Mouse (Mus musculus) hindbrain, embryonic 12.5 days (tissue): ENCODE data around the gene Camta1. TPM values are rescaled to one million over a fixed set of nuclear protein-coding genes. Genes with fewer than 3 reads are reported as not detected.

ENCODE experiments used
- ATAC-seq: fragments of 200-750 bp; cut with Nextera tagmentation; 2 replicates; pipeline ENCODE4 v1.8.0; 2017; ENCODE audit warnings: moderate TSS enrichment; ENCODE audit not compliant: low FRiP score
- H3K27ac ChIP-seq: fragments of 300-500 bp; sonication (generic); 2 replicates; pipeline ENCODE4 v1.5.1; 2016; ENCODE audit warnings: mild to moderate bottlenecking
- H3K27me3 ChIP-seq: fragments of 300-500 bp; sonication (generic); 2 replicates; pipeline ENCODE4 v1.6.1; 2016; ENCODE audit warnings: mild to moderate bottlenecking
- H3K36me3 ChIP-seq: fragments of 300-500 bp; sonication (generic); 2 replicates; pipeline ENCODE4 v1.6.1; 2016; ENCODE audit warnings: mild to moderate bottlenecking
- H3K4me1 ChIP-seq: fragments of 300-500 bp; sonication (generic); 2 replicates; pipeline ENCODE4 v1.6.1; 2016
- H3K4me2 ChIP-seq: fragments of 300-500 bp; sonication (generic); replicated peaks from 2 replicates; pipeline ENCODE4 v1.6.1; 2016; ENCODE audit warnings: mild to moderate bottlenecking
- H3K4me3 ChIP-seq: fragments of 300-500 bp; sonication (generic); 2 replicates; pipeline ENCODE4 v1.5.1; 2016; ENCODE audit warnings: mild to moderate bottlenecking
- H3K9ac ChIP-seq: fragments of 300-500 bp; sonication (generic); 2 replicates; pipeline ENCODE4 v1.6.1; 2016; ENCODE audit warnings: mild to moderate bottlenecking, moderate library complexity
- H3K9me3 ChIP-seq: fragments of 300-500 bp; sonication (generic); replicated peaks from 2 replicates; pipeline ENCODE4 v1.6.1; 2016; ENCODE audit warnings: mild to moderate bottlenecking
- WGBS: fragments of 180-500 bp; shearing (Covaris S2); methylation state at CpG from one replicate; pipeline ENCODE4 v1.1.7; 2016; 5-methylcytosine and 5-hydroxymethylcytosine counted together
- polyA plus RNA-seq: library from polyadenylated mRNA; unstranded; fragments of >200 nt; fragmentation: Nextera tagmentation; extraction: Ambion mirVana; gene quantifications from 2 replicates; pipeline ENCODE4 v1.2.1, GENCODE M21; 2016

Gene Camta1
- polyA plus RNA-seq, 1 experiment from 2014 or later, result 136 TPM

DNA sequence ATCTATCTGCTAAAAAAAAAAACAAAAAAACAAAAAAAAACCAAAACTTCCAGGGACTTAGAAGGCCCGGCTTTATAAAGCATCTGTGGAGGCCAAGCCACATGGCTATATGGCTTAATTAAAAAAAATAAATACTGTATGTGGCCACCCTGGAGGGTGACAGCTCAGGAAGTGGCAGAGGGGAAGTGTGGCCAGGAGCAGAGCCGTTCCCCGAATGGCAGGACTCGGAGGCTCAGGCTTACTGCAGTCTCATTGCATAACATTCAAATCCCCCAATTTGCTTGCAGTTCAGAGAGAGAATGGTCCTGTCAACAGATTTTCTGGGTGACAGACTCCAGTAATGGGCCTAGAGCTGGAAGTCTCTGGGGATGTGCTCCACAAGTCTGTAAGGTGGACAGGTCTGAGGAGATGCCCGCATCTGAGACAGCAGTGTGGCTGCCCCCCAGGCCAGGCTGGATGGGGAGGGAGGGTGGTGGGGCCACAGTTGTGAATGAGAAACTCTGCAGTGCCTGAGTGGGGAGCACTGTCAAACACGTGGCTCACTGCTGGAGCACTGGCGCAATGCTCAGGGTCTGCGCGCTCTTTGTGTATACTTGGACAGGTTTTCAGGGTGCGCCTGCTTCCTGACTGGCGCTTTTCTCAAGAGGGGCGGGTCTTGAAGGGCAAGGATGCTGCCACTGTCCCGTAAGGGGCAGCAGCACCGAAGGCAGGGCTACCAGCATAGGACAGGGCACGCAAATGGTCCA lies 140.8 kb downstream of the Camta1 start:
- H3K27me3 ChIP-seq, result 0 out of 2 replicates have a peak, but pooled peaks cover 3% of the 10 kb centered on the region
- H3K36me3 ChIP-seq, result no peaks in the 10 kb centered on the region
- H3K9me3 ChIP-seq, result no peaks in the 10 kb centered on the region; the same call in 1 of the 2 replicates
- H3K4me3 ChIP-seq, result no peak overlapping the region
- ATAC-seq, result no peak
- H3K27ac ChIP-seq, result no peak overlapping the region
- H3K4me2 ChIP-seq, result no peak overlapping the region
- peaks cover 39% of the 10 kb centered on the region for H3K4me1 ChIP-seq
- H3K9ac ChIP-seq, result no peak overlapping the region
- WGBS, result 73% methylated on average over 15 of the region's 15 CpGs

GRCm38 (mm10) chr4:151718866-151719475 lies 142.7 kb downstream of the Camta1 start:
- Histone ChIP-seq H3K4me2 (no peak overlapping the region), H3K9ac (no peak overlapping the region), H3K36me3 (no peaks in the 10 kb centered on the region), H3K4me3 (no peak overlapping the region), H3K27me3 (0 out of 2 replicates have a peak, but pooled peaks cover 3% of the 10 kb centered on the region), H3K9me3 (no peaks in the 10 kb centered on the region; the same call in 1 of the 2 replicates), H3K4me1 (peaks cover 40% of the 10 kb centered on the region), H3K27ac (no peak overlapping the region)
- no peak for ATAC-seq
- WGBS, result 44% methylated on average over 21 of the region's 21 CpGs

- no peaks in the 10 kb centered on the region for H3K9me3 ChIP-seq
- 78% methylated on average over 7 of the region's 7 CpGs for WGBS
- H3K27me3 ChIP-seq, result 0 out of 2 replicates have a peak, but pooled peaks cover 3% of the 10 kb centered on the region
- no peak overlapping the region for H3K4me3 ChIP-seq
- peaks cover 49% of the 10 kb centered on the region for H3K4me1 ChIP-seq
- H3K4me2 ChIP-seq, result no peak overlapping the region
- H3K27ac ChIP-seq, result peak overlapping the region; percentile 25; the same call in 1 of the 2 replicates
- no peaks in the 10 kb centered on the region for H3K36me3 ChIP-seq
- H3K9ac ChIP-seq, result no peak overlapping the region
- ATAC-seq, result no peak
Measured at GRCm38 (mm10) chr4:151717864-151718263, 143.8 kb downstream of the Camta1 start.

- H3K27me3 ChIP-seq, result 0 out of 2 replicates have a peak, but pooled peaks cover 3% of the 10 kb centered on the region
- H3K4me3 ChIP-seq, result no peak overlapping the region
- 83% methylated on average over 6 of the region's 6 CpGs for WGBS
- ATAC-seq, result no peak
- H3K9me3 ChIP-seq, result no peaks in the 10 kb centered on the region
- H3K36me3 ChIP-seq, result no peaks in the 10 kb centered on the region
- H3K9ac ChIP-seq, result no peak overlapping the region
- H3K4me1 ChIP-seq, result peaks cover 45% of the 10 kb centered on the region
- 0 out of 2 replicates have a peak overlapping the region, but pooled peaks have one; percentile 23 for H3K27ac ChIP-seq
- no peak overlapping the region for H3K4me2 ChIP-seq
Measured at GRCm38 (mm10) chr4:151713714-151714113, 148.0 kb downstream of the Camta1 start.

DNA sequence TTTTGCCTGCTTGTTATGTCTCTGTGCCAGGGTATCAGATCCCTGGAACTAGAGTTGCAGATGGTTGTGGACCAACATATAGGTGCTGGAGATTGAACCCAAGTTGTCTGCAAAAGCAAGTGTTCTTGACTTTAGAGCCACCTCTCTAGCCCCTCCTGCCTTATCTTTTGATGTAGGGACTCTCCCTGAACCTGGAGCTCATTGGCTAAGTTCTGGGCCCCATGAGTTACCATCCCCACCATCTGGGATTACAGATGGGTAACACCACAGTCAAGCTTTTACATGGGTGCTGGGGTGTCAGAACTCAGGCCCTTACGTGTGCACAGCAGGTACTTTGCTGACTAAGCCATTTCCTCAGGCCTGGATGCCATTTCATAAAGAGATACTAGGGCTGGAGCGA lies 150.3 kb downstream of the Camta1 start:
- Histone ChIP-seq H3K9me3 (no peaks in the 10 kb centered on the region), H3K4me1 (peaks cover 32% of the 10 kb centered on the region), H3K27ac (no peak overlapping the region), H3K9ac (no peak overlapping the region), H3K27me3 (no peaks in the 10 kb centered on the region), H3K4me2 (no peak overlapping the region), H3K36me3 (no peaks in the 10 kb centered on the region), H3K4me3 (no peak overlapping the region)
- WGBS, result 94% methylated on average over 2 of the region's 2 CpGs
- ATAC-seq, result no peak

DNA sequence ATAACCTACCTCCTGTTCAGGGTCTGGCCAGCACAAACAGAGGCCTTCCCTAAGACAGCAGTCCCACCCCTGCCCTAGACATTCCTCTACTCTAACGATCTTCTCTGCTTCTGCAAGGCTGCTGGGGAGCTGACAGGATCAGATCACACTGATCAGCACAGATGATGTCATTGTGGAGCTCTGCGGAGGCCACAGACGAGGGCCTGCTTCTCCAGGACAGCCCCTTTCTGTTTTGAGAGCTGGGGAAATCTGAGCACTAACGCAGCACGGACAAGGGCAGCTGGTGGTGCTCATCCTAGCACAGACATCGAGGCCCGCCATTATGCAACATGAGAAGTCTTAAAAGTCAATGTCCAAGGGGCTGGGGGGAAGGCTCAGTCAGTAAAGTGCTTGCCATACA lies 151.2 kb downstream of the Camta1 start:
- no peak for ATAC-seq
- H3K9ac ChIP-seq, result no peak overlapping the region
- no peaks in the 10 kb centered on the region for H3K36me3 ChIP-seq
- H3K27ac ChIP-seq, result no peak overlapping the region
- H3K4me1 ChIP-seq, result peaks cover 28% of the 10 kb centered on the region
- no peak overlapping the region for H3K4me3 ChIP-seq
- no peaks in the 10 kb centered on the region for H3K9me3 ChIP-seq
- no peak overlapping the region for H3K4me2 ChIP-seq
- WGBS, result 29% methylated on average over 7 of the region's 7 CpGs
- H3K27me3 ChIP-seq, result no peaks in the 10 kb centered on the region

DNA sequence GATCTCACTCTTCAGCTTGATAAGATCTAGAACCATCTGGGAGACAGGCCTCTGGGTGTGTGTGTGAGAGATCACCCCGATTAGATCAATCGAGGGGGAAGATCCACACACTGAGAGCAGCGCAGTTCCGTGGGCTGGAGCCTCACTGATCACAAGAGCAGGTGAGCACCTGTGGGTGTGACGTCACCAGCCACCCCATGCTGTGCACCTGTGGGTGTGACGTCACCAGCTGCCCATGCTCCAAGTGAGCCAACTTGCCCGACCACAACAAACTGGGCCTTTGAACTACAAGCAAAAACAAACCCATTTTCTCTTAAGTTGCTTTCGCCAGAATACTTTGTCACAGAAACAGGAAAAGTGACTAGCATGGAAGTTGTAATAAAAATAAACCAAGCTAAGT lies 152.4 kb downstream of the Camta1 start:
- Histone ChIP-seq H3K36me3 (no peaks in the 10 kb centered on the region), H3K9ac (no peak overlapping the region), H3K4me3 (no peak overlapping the region), H3K4me1 (peaks cover 26% of the 10 kb centered on the region), H3K9me3 (no peaks in the 10 kb centered on the region), H3K27ac (no peak overlapping the region), H3K4me2 (no peak overlapping the region), H3K27me3 (no peaks in the 10 kb centered on the region)
- 87% methylated on average over 8 of the region's 8 CpGs for WGBS
- no peak for ATAC-seq

DNA sequence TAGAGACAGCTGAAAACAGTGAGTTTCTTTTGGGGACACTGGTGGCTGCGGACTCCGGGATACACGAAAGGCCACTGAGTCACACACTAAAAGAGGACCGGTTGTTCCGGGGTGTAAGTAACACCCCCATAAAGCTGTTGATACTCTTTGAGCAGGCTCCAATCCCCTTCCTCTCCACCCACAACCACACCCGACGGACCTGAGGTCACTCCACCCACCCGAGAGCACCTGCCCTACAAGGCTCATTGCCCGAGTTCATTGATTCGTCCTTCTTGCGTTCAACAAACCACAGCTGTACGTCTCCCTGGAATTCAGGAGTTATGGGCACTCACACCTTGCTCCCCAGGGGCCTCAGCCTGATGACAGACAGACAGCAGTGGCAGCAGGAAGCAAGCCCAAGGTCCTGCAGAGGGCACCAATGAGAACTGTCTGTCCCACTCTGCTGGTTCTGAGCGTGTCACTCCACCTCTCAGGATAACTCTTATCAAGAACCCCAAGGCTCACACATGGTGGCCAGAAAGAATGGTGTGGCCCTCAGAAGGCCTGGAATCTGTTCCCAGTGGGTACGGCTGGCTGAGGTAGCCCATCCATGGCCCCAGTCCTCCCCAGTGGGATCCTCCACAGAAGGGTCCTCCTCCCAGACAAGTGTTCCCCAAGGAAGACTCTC lies 158.5 kb downstream of the Camta1 start:
- Histone ChIP-seq H3K4me2 (no peak overlapping the region), H3K9ac (no peak overlapping the region), H3K9me3 (no peaks in the 10 kb centered on the region), H3K36me3 (no peaks in the 10 kb centered on the region), H3K4me1 (peaks cover 8% of the 10 kb centered on the region; the same call in 1 of the 2 replicates), H3K4me3 (no peak overlapping the region), H3K27me3 (no peaks in the 10 kb centered on the region), H3K27ac (no peak overlapping the region)
- ATAC-seq, result no peak
- WGBS, result 90% methylated on average over 14 of the region's 14 CpGs

DNA sequence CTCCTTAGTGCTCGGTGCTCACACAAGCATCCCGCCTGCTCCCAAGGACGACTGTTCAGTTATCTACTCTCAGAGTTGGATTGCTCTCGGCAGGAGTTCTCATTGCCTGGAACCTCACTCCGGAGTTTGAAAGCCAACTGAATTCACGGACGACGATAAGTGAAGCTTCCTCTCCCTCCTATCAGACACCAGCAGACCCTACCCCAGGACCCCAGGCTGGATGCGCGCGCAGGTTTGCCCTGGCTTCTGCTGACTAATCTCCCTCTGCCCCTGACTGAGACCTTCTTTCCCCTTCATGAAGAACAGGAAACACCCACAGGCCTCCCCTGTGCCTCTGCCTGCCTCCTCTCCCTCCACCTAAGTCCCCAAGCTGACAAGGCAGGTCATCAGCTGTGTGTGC lies 159.2 kb downstream of the Camta1 start:
- no peak for ATAC-seq
- no peak overlapping the region for H3K27ac ChIP-seq
- H3K9ac ChIP-seq, result no peak overlapping the region
- no peak overlapping the region for H3K4me2 ChIP-seq
- peaks cover 8% of the 10 kb centered on the region; the same call in 1 of the 2 replicates for H3K4me1 ChIP-seq
- H3K36me3 ChIP-seq, result no peaks in the 10 kb centered on the region
- H3K4me3 ChIP-seq, result no peak overlapping the region
- no peaks in the 10 kb centered on the region for H3K9me3 ChIP-seq
- no peaks in the 10 kb centered on the region for H3K27me3 ChIP-seq
- WGBS, result 82% methylated on average over 11 of the region's 11 CpGs

DNA sequence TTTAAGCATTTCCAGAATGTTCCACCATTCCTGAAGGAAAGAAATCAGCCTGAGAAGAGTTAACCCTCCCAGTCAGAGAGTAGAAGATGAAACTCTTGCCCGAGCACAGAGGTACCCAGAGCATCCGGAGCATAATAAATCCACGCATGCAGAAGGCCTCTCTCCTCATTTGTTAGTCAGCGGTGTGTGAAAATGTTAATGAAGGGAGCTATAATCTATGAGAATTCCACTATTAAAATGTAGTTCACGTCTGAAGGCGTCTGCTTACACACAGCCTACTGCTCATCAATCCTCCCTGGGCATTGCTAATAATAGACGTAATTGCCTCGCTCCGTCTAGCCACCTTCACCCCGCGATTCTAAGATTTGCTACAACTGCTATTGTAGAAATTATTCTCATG lies 165.7 kb downstream of the Camta1 start:
- ATAC-seq, result peak; percentile 76
- WGBS, result 38% methylated on average over 11 of the region's 11 CpGs
- no peak overlapping the region for H3K4me3 ChIP-seq
- H3K36me3 ChIP-seq, result no peaks in the 10 kb centered on the region
- peak overlapping the region; percentile 64 for H3K27ac ChIP-seq
- H3K27me3 ChIP-seq, result no peaks in the 10 kb centered on the region
- no peak overlapping the region for H3K9ac ChIP-seq
- peaks cover 34% of the 10 kb centered on the region for H3K4me1 ChIP-seq
- H3K9me3 ChIP-seq, result no peaks in the 10 kb centered on the region
- H3K4me2 ChIP-seq, result no peak overlapping the region

DNA sequence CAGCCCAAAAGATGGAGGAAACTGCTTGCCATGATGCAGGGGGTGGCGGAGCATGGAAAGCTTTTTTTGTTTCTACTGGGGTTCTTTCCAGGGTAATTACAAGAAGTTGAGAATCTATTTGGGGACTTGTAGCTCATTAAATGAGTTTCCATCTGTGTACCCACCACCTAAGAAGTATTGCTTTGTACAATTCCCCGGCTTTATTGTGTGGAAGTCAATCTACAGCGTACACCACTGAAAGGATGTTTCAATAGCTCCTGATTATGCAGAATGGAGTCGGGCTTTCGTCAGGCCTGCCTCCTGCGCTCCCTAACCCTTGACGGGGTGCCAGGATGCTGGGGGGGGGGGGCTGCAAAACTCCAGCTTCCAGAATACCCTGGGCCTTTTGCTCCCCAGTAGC lies 167.1 kb downstream of the Camta1 start:
- peak; percentile 36; the same call in 1 of the 2 replicates for ATAC-seq
- H3K9me3 ChIP-seq, result no peaks in the 10 kb centered on the region
- peak overlapping the region; percentile 64; the same call in 1 of the 2 replicates for H3K27ac ChIP-seq
- peaks cover 32% of the 10 kb centered on the region for H3K4me1 ChIP-seq
- no peaks in the 10 kb centered on the region for H3K27me3 ChIP-seq
- no peak overlapping the region for H3K9ac ChIP-seq
- no peaks in the 10 kb centered on the region for H3K36me3 ChIP-seq
- WGBS, result 51% methylated on average over 7 of the region's 7 CpGs
- H3K4me2 ChIP-seq, result no peak overlapping the region
- no peak overlapping the region for H3K4me3 ChIP-seq

- Histone ChIP-seq H3K27me3 (no peaks in the 10 kb centered on the region), H3K9ac (no peak overlapping the region), H3K4me2 (no peak overlapping the region), H3K9me3 (no peaks in the 10 kb centered on the region), H3K4me1 (peaks cover 32% of the 10 kb centered on the region), H3K27ac (no peak overlapping the region), H3K4me3 (no peak overlapping the region), H3K36me3 (no peaks in the 10 kb centered on the region)
- WGBS, result 85% methylated on average over 3 of the region's 3 CpGs
- no peak for ATAC-seq
Measured at GRCm38 (mm10) chr4:151694047-151694446, 167.6 kb downstream of the Camta1 start.
